Mouse (Mus musculus) ES-Bruce4 (cell line): ENCODE data around the gene Msl3.

Source experiments
- CTCF ChIP-seq: IDR thresholded peaks from one replicate; pipeline ENCODE4 v1.8.1; 2011; ENCODE audit warnings: low read depth, low read length
- EP300 ChIP-seq: IDR thresholded peaks from 2 replicates; pipeline ENCODE4 v1.6.1; 2011; ENCODE audit warnings: low read depth, low read length; ENCODE audit not compliant: insufficient read depth
- POLR2A ChIP-seq: IDR thresholded peaks from one replicate; pipeline ENCODE4 v1.8.1; 2011; ENCODE audit warnings: low read length; ENCODE audit not compliant: insufficient read depth

GRCm38 (mm10) chrX:168659275-168659674, 14.4 kb downstream of the Msl3 start:
- TF ChIP-seq CTCF (no peak), POLR2A (no peak), EP300 (no peak)
